Mouse (Mus musculus) brain, embryonic 14.5 days (tissue): ENCODE measurements at regions not wholly inside any gene's neighbourhood (a gene's known extent, or its start where the extent isn't known, plus 50 kb on each side); places are given as distances from the start of the nearest gene placed in this dataset.

Experiments used
- CTCF ChIP-seq: fragments of 200-500 bp; IDR thresholded peaks from 2 replicates; pipeline ENCODE4 v1.5.1; 2012; ENCODE audit warnings: inconsistent platforms, mild to moderate bottlenecking, moderate library complexity, borderline replicate concordance; ENCODE audit not compliant: insufficient read depth, insufficient read length; ENCODE audit errors: extremely low read depth
- POLR2A ChIP-seq: fragments of 200-500 bp; IDR thresholded peaks from 2 replicates; pipeline ENCODE4 v1.6.1; 2012; ENCODE audit warnings: mild to moderate bottlenecking, inconsistent platforms, borderline replicate concordance; ENCODE audit not compliant: poor library complexity, insufficient read depth, insufficient read length, severe bottlenecking; ENCODE audit errors: extremely low read depth

DNA sequence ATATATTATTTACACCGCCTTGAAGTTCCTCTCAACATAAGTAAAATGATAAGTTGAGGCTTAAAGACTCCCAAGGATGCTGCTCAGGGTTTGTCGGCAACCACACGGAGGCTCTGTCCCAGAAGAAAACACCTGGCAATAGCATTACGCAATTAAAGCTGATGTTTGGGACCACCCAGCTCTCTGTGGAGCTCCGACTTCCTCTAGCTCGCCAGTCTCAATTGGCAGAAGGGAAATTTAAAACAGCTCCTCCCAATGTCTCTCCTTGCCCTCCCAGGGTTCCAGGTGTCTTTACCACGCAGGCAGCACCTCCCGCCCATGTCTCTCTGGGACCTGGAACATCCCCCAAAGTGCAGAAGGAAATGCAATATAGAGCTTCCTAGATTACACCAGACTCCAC, 701.1 kb downstream of the Slc4a3 start:
- no peak for TF ChIP-seq POLR2A
- no peak for TF ChIP-seq CTCF
